Mouse (Mus musculus) CH12.LX (cell line): ENCODE data around the gene Oscar.

Experiments used
- CHD1 ChIP-seq: IDR thresholded peaks from 2 replicates; pipeline ENCODE4 v1.6.1; 2012; ENCODE audit warnings: low read depth, low read length, improper control_type of control experiment, inconsistent platforms
- CTCF ChIP-seq, 2 experiments: IDR thresholded peaks in 1 of 2; conservative IDR thresholded peaks in 1 of 2; 2 replicates each; pipeline ENCODE4 v1.5.1; 2011 to 2012; ENCODE audit warnings: low read depth in 2 of 2, low read length in 2 of 2, improper control_type of control experiment in 1 of 2, inconsistent platforms in 1 of 2, mild to moderate bottlenecking in 1 of 2, moderate library complexity in 1 of 2
- MAFK ChIP-seq: IDR thresholded peaks from 2 replicates; pipeline ENCODE4 v1.6.1; 2011; ENCODE audit warnings: low read length, improper control_type of control experiment; ENCODE audit not compliant: insufficient replicate concordance
- USF1 ChIP-seq: IDR thresholded peaks from 2 replicates; pipeline ENCODE4 v1.6.1; 2014; ENCODE audit warnings: low read depth, mild to moderate bottlenecking, inconsistent platforms, low read length, improper control_type of control experiment
- USF2 ChIP-seq: conservative IDR thresholded peaks from 2 replicates; pipeline ENCODE4 v1.6.1; 2011; ENCODE audit warnings: low read depth, low read length, improper control_type of control experiment
- ZC3H11A ChIP-seq: IDR thresholded peaks from 2 replicates; pipeline ENCODE4 v1.6.1; 2012; ENCODE audit warnings: low read depth, mild to moderate bottlenecking, inconsistent platforms, low read length, improper control_type of control experiment

DNA sequence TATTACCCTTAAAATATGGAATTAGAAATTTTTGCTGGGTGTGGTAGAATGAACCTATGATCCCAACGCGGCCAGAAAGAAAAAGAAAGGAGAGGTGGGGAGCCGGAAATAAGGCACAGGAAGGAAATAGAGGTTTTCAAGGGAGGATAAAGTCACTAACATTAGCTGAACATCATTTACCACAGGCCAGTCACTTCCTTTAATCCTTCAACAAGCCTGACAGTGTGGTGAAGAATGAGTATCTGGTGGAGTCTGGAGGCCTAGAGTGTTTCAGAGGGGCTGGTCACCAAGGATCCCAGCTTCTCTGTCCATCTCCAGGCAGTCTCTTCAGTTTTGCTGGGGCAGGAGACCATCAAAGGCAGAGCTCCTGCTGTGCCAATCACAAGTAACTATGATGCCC lies 5.5 kb downstream of the Oscar start:
- TF ChIP-seq CTCF (conservative IDR thresholded peaks at IDR 0.05 in 1 of 2, IDR thresholded peaks at IDR 0.05 in 1 of 2; ENCODE audit: low read depth in 2 of 2, low read length in 2 of 2) (no peak), ZC3H11A (no peak), CHD1 (no peak), MAFK (no peak), USF2 (no peak), USF1 (no peak)
